Mouse (Mus musculus): ENCODE results near the gene Rassf9.

Rassf9 gene

GRCm38 (mm10) chr10:102511807-102512461, at the start of gene Rassf9:
TSS of gene Rassf9 (plus strand) at chr10:102512222.
- DNase-seq (ENCODE audit: low read depth, low spot score), result no peak

GRCm38 (mm10) chr10:102469412-102469811, 42.6 kb upstream of the Rassf9 start:
- no peak for DNase-seq (ENCODE audit: low read depth, low spot score)

GRCm38 (mm10) chr10:102490386-102490785, 21.6 kb upstream of the Rassf9 start, which contains the start of gene Nts:
TSS of gene Nts (minus strand) at chr10:102490486.
- DNase-seq (ENCODE audit: low read depth, low spot score), result no peak

- peak; percentile 12 for DNase-seq (ENCODE audit: low read depth, low spot score)
Measured at GRCm38 (mm10) chr10:102491792-102492191, 20.2 kb upstream of the Rassf9 start.

- DNase-seq (ENCODE audit: low read depth, low spot score), result peak; percentile 6
Measured at GRCm38 (mm10) chr10:102498754-102499153, 13.3 kb upstream of the Rassf9 start.

GRCm38 (mm10) chr10:102507386-102507785, 4.6 kb upstream of the Rassf9 start:
- DNase-seq (ENCODE audit: low read depth, low spot score), result no peak

GRCm38 (mm10) chr10:102511461-102511806, 588 bp upstream of the Rassf9 start:
- DNase-seq (ENCODE audit: low read depth, low spot score), result no peak

GRCm38 (mm10) chr10:102514159-102514558, 2.1 kb downstream of the Rassf9 start:
- no peak for DNase-seq (ENCODE audit: low read depth, low spot score)

GRCm38 (mm10) chr10:102527901-102528300, 15.9 kb downstream of the Rassf9 start:
- DNase-seq (ENCODE audit: low read depth, low spot score), result no peak

- no peak for DNase-seq (ENCODE audit: low read depth, low spot score)
Measured at GRCm38 (mm10) chr10:102553941-102554340, 41.9 kb downstream of the Rassf9 start.

GRCm38 (mm10) chr10:102562488-102562887, 50.5 kb downstream of the Rassf9 start:
- no peak for DNase-seq (ENCODE audit: low read depth, low spot score)

GRCm38 (mm10) chr10:102577970-102578369, 65.9 kb downstream of the Rassf9 start:
- DNase-seq (ENCODE audit: low read depth, low spot score), result no peak

- DNase-seq (ENCODE audit: low read depth, low spot score), result peak; percentile 57
Measured at GRCm38 (mm10) chr10:102594306-102594705, 82.3 kb downstream of the Rassf9 start.

Measured in telencephalon, adult 2 months (tissue).